Mouse (Mus musculus) hindbrain, embryonic 15.5 days (tissue): Measurements from ENCODE around the gene Tmcc1. TPM values are rescaled to one million over a fixed set of nuclear protein-coding genes. Genes with fewer than 3 reads are reported as not detected.
A peak's percentile ranks its signal among the peaks of the same experiment; 100 is the strongest.
"Not testable (repeated sequence)": the region's sequence is repeated elsewhere in the genome, so short reads cannot be mapped to it uniquely, and the experiment has no call there.

Source experiments
- ATAC-seq: fragments of 200-750 bp; cut with Nextera tagmentation; 2 replicates; pipeline ENCODE4 v1.8.0; 2017; ENCODE audit warnings: low read depth, moderate number of reproducible peaks, moderate TSS enrichment; ENCODE audit not compliant: low FRiP score
- H3K27ac ChIP-seq: fragments of 300-500 bp; sonication (generic); replicated peaks from 2 replicates; pipeline ENCODE4 v1.5.1; 2015; ENCODE audit warnings: mild to moderate bottlenecking, inconsistent platforms
- H3K27me3 ChIP-seq: fragments of 300-500 bp; sonication (generic); 2 replicates; pipeline ENCODE4 v1.6.1; 2015; ENCODE audit warnings: control low read depth, inconsistent platforms
- H3K36me3 ChIP-seq: fragments of 300-500 bp; sonication (generic); 2 replicates; pipeline ENCODE4 v1.6.1; 2015; ENCODE audit warnings: control low read depth, inconsistent platforms
- H3K4me1 ChIP-seq: fragments of 300-500 bp; sonication (generic); replicated peaks from 2 replicates; pipeline ENCODE4 v1.6.1; 2015; ENCODE audit warnings: control low read depth, inconsistent platforms
- H3K4me2 ChIP-seq: fragments of 300-500 bp; sonication (generic); 2 replicates; pipeline ENCODE4 v1.6.1; 2015; ENCODE audit warnings: moderate library complexity, mild to moderate bottlenecking, inconsistent platforms
- H3K4me3 ChIP-seq: fragments of 300-500 bp; sonication (generic); 2 replicates; pipeline ENCODE4 v1.5.1; 2015; ENCODE audit warnings: mild to moderate bottlenecking, inconsistent platforms
- H3K9ac ChIP-seq: fragments of 300-500 bp; sonication (generic); 2 replicates; pipeline ENCODE4 v1.6.1; 2015; ENCODE audit warnings: inconsistent platforms
- H3K9me3 ChIP-seq: fragments of 300-500 bp; sonication (generic); 2 replicates; pipeline ENCODE4 v1.6.1; 2016; ENCODE audit warnings: control low read depth, inconsistent platforms
- WGBS: fragments of 180-500 bp; shearing (Covaris S2); methylation state at CpG from one replicate; pipeline ENCODE4 v1.1.7; 2015; 5-methylcytosine and 5-hydroxymethylcytosine counted together
- polyA plus RNA-seq: library from polyadenylated mRNA; unstranded; fragments of >200 nt; fragmentation: Nextera tagmentation; extraction: Ambion mirVana; gene quantifications from 2 replicates; pipeline ENCODE4 v1.2.1, GENCODE M21; 2015

Gene Tmcc1
- polyA plus RNA-seq, 1 experiment from 2014 or later = 25.7 TPM

- Histone ChIP-seq H3K4me2 (peak overlapping the region; percentile 89), H3K9me3 (no peaks in the 10 kb centered on the region)
- under 1% methylated on average over 45 of the region's 51 CpGs for WGBS
These were observed 426 bp downstream of the Tmcc1 start for GRCm38 (mm10) chr6:116192809-116193311.

GRCm38 (mm10) chr6:116189417-116189816 is 3.9 kb downstream of the Tmcc1 start:
- no peak for ATAC-seq
- H3K9me3 ChIP-seq = no peaks in the 10 kb centered on the region
- H3K4me1 ChIP-seq = peaks cover 38% of the 10 kb centered on the region
- no peaks in the 10 kb centered on the region for H3K27me3 ChIP-seq
- H3K9ac ChIP-seq = no peak overlapping the region
- H3K36me3 ChIP-seq = 0 out of 2 replicates have a peak, but pooled peaks cover 2% of the 10 kb centered on the region
- H3K27ac ChIP-seq = no peak overlapping the region
- WGBS = 91% methylated on average over 1 of the region's 1 CpGs
- H3K4me3 ChIP-seq = no peak overlapping the region
- H3K4me2 ChIP-seq = no peak overlapping the region

More at GRCm38 (mm10) chr6:116192809-116193311, 426 bp downstream of the Tmcc1 start:
- peak; percentile 89 for ATAC-seq
- Histone ChIP-seq H3K4me1 (peaks cover 38% of the 10 kb centered on the region), H3K27me3 (no peaks in the 10 kb centered on the region), H3K27ac (peak overlapping the region; percentile 84), H3K4me3 (peak overlapping the region; percentile 85), H3K36me3 (no peaks in the 10 kb centered on the region), H3K9ac (peak overlapping the region; percentile 84)

GRCm38 (mm10) chr6:116186485-116186884 is 6.8 kb downstream of the Tmcc1 start:
- 60% methylated on average over 2 of the region's 2 CpGs for WGBS
- Histone ChIP-seq H3K9me3 (no peaks in the 10 kb centered on the region), H3K27ac (no peak overlapping the region), H3K4me3 (no peak overlapping the region), H3K27me3 (no peaks in the 10 kb centered on the region), H3K4me1 (peaks cover 22% of the 10 kb centered on the region), H3K9ac (no peak overlapping the region), H3K36me3 (0 out of 2 replicates have a peak, but pooled peaks cover 2% of the 10 kb centered on the region), H3K4me2 (no peak overlapping the region)
- ATAC-seq = no peak

- no peak overlapping the region for H3K4me3 ChIP-seq
- H3K36me3 ChIP-seq = peaks cover 10% of the 10 kb centered on the region
- H3K27ac ChIP-seq = no peak overlapping the region
- WGBS = 90% methylated on average over 5 of the region's 5 CpGs
- H3K9ac ChIP-seq = no peak overlapping the region
- H3K4me2 ChIP-seq = no peak overlapping the region
- H3K4me1 ChIP-seq = no peaks in the 10 kb centered on the region
- H3K9me3 ChIP-seq = no peaks in the 10 kb centered on the region
- no peak for ATAC-seq
- H3K27me3 ChIP-seq = no peaks in the 10 kb centered on the region
These were observed 9.8 kb downstream of the Tmcc1 start for GRCm38 (mm10) chr6:116183509-116183908.

- Histone ChIP-seq H3K27me3 (no peaks in the 10 kb centered on the region), H3K36me3 (peaks cover 11% of the 10 kb centered on the region), H3K4me1 (no peaks in the 10 kb centered on the region), H3K9ac (no peak overlapping the region), H3K4me2 (no peak overlapping the region), H3K27ac (no peak overlapping the region), H3K9me3 (no peaks in the 10 kb centered on the region), H3K4me3 (no peak overlapping the region)
- ATAC-seq = no peak
- 81% methylated on average over 3 of the region's 3 CpGs for WGBS
These were observed 12.6 kb downstream of the Tmcc1 start for GRCm38 (mm10) chr6:116180731-116181130.

GRCm38 (mm10) chr6:116178376-116178775 is 14.9 kb downstream of the Tmcc1 start:
- 98% methylated on average over 2 of the region's 2 CpGs for WGBS
- ATAC-seq = no peak
- H3K9me3 ChIP-seq = no peaks in the 10 kb centered on the region

GRCm38 (mm10) chr6:116173511-116174099 is 19.7 kb downstream of the Tmcc1 start:
- not testable (repeated sequence) for H3K9ac ChIP-seq, H3K9me3 ChIP-seq, H3K4me3 ChIP-seq, H3K4me1 ChIP-seq, H3K27me3 ChIP-seq, H3K27ac ChIP-seq, H3K4me2 ChIP-seq, H3K36me3 ChIP-seq, ATAC-seq
- WGBS = 67% methylated on average over 37 of the region's 37 CpGs

More at GRCm38 (mm10) chr6:116178376-116178775, 14.9 kb downstream of the Tmcc1 start:
- no peaks in the 10 kb centered on the region for H3K4me1 ChIP-seq
- peaks cover 8% of the 10 kb centered on the region for H3K36me3 ChIP-seq
- H3K9ac ChIP-seq = no peak overlapping the region
- H3K4me3 ChIP-seq = no peak overlapping the region
- no peaks in the 10 kb centered on the region for H3K27me3 ChIP-seq
- no peak overlapping the region for H3K4me2 ChIP-seq
- no peak overlapping the region for H3K27ac ChIP-seq

GRCm38 (mm10) chr6:116166383-116166782 is 26.9 kb downstream of the Tmcc1 start:
- Histone ChIP-seq H3K36me3 (0 out of 2 replicates have a peak, but pooled peaks cover 3% of the 10 kb centered on the region), H3K9me3 (no peaks in the 10 kb centered on the region), H3K4me1 (no peaks in the 10 kb centered on the region), H3K27me3 (no peaks in the 10 kb centered on the region), H3K4me3 (no peak overlapping the region), H3K9ac (no peak overlapping the region), H3K4me2 (no peak overlapping the region), H3K27ac (no peak overlapping the region)
- no peak for ATAC-seq
- WGBS = 85% methylated on average over 1 of the region's 1 CpGs

GRCm38 (mm10) chr6:116154854-116155624 is 38.2 kb downstream of the Tmcc1 start:
- Histone ChIP-seq H3K4me2 (no peak overlapping the region), H3K4me1 (peaks cover 3% of the 10 kb centered on the region; the same call in 1 of the 2 replicates), H3K4me3 (no peak overlapping the region), H3K9ac (no peak overlapping the region), H3K27ac (0 out of 2 replicates have a peak overlapping the region, but pooled peaks have one; percentile 22), H3K9me3 (no peaks in the 10 kb centered on the region), H3K36me3 (no peaks in the 10 kb centered on the region), H3K27me3 (no peaks in the 10 kb centered on the region)
- ATAC-seq = no peak
- WGBS = 39% methylated on average over 3 of the region's 3 CpGs

- ATAC-seq = no peak
- Histone ChIP-seq H3K27ac (no peak overlapping the region), H3K9me3 (no peaks in the 10 kb centered on the region), H3K4me3 (no peak overlapping the region), H3K9ac (no peak overlapping the region), H3K27me3 (no peaks in the 10 kb centered on the region), H3K4me1 (peaks cover 2% of the 10 kb centered on the region; the same call in 1 of the 2 replicates), H3K4me2 (no peak overlapping the region), H3K36me3 (no peaks in the 10 kb centered on the region)
- WGBS = 86% methylated on average over 1 of the region's 1 CpGs
These were observed 45.9 kb downstream of the Tmcc1 start for GRCm38 (mm10) chr6:116147386-116147785.

- H3K4me2 ChIP-seq = no peak overlapping the region
- no peaks in the 10 kb centered on the region for H3K36me3 ChIP-seq
- no peak overlapping the region for H3K4me3 ChIP-seq
- H3K27ac ChIP-seq = no peak overlapping the region
- 59% methylated on average over 2 of the region's 2 CpGs for WGBS
- no peak for ATAC-seq
- no peak overlapping the region for H3K9ac ChIP-seq
- peaks cover 12% of the 10 kb centered on the region; the same call in 1 of the 2 replicates for H3K4me1 ChIP-seq
- no peaks in the 10 kb centered on the region for H3K27me3 ChIP-seq
- H3K9me3 ChIP-seq = no peaks in the 10 kb centered on the region
These were observed 51.6 kb downstream of the Tmcc1 start for GRCm38 (mm10) chr6:116141696-116142095.

GRCm38 (mm10) chr6:116140782-116141181 is 52.5 kb downstream of the Tmcc1 start:
- Histone ChIP-seq H3K4me2 (no peak overlapping the region), H3K27me3 (no peaks in the 10 kb centered on the region), H3K9me3 (no peaks in the 10 kb centered on the region), H3K4me3 (no peak overlapping the region), H3K27ac (no peak overlapping the region), H3K4me1 (peaks cover 12% of the 10 kb centered on the region; the same call in 1 of the 2 replicates), H3K9ac (no peak overlapping the region), H3K36me3 (no peaks in the 10 kb centered on the region)
- ATAC-seq = no peak
